Comparison of ENCODE assay signal across 8 mouse cellular contexts in genomic region chrX:11807253-11807882, GRCm38 (mm10).
A peak's percentile ranks its signal among the peaks of the same experiment; 100 is the strongest.
DNase-seq lines count a peak whose midpoint lies in the region; ATAC-seq and TF ChIP-seq lines count a peak whose summit lies in the region.

No protein-coding gene starts in this region.

- DNase-seq in hindbrain, embryonic 11.5 days (ENCODE audit: low spot score): peak; percentile 64
- DNase-seq in layer of hippocampus, postnatal 25 days (ENCODE audit: extremely low spot score in 1 of 2, low spot score in 1 of 2): peak; percentile 25 to 46
- peak; percentile 58 for DNase-seq in right cerebral cortex, postnatal 4 days
- DNase-seq in c-Kit-positive CD71-positive TER-119-positive erythroid progenitor cells, embryonic 14.5 days (ENCODE audit: low spot score): no peak

- no peaks in the 10 kb centered on the region for H3K27me3 ChIP-seq in C2C12 (ENCODE audit: control insufficient read depth, insufficient read depth, insufficient read length)
- H3K27me3 ChIP-seq in E14TG2a.4 (ENCODE audit: insufficient read depth, low read length): peaks cover 59% of the 10 kb centered on the region
- H3K27me3 ChIP-seq in embryonic facial prominence, embryonic 12.5 days: peaks cover 63% of the 10 kb centered on the region
- peaks cover 32% of the 10 kb centered on the region for H3K27me3 ChIP-seq in hindbrain, embryonic 11.5 days (ENCODE audit: control insufficient read depth, insufficient read depth, low read length)

- H3K4me2 ChIP-seq in embryonic facial prominence, embryonic 12.5 days (replicated peaks): peak overlapping the region; percentile 59
- peak overlapping the region; percentile 57 for H3K4me2 ChIP-seq in hindbrain, embryonic 11.5 days (replicated peaks; ENCODE audit: low read depth, low read length)

- peak overlapping the region; percentile 10 for H3ac ChIP-seq in C2C12 (ENCODE audit: control insufficient read depth, insufficient read length, low read depth)

- TF ChIP-seq CTCF in C2C12 (IDR thresholded peaks at IDR 0.05; ENCODE audit: control insufficient read depth, insufficient read depth, insufficient read length): no peak
- no peak for TF ChIP-seq CTCF in E14TG2a.4 (conservative IDR thresholded peaks at IDR 0.05; ENCODE audit: low read length)

- H3K4me3 ChIP-seq in C2C12 (ENCODE audit: insufficient read depth, poor library complexity, severe bottlenecking) (no peak overlapping the region), E14TG2a.4 (replicated peaks; ENCODE audit: low read length) (peak overlapping the region; percentile 71)
- H3K4me3 ChIP-seq in embryonic facial prominence, embryonic 12.5 days: peak overlapping the region; percentile 33
- peak overlapping the region; percentile 31 for H3K4me3 ChIP-seq in hindbrain, embryonic 11.5 days (ENCODE audit: low read depth, low read length)

- H3K79me2 ChIP-seq in C2C12 (ENCODE audit: control insufficient read depth, insufficient read depth): no peaks in the 10 kb centered on the region

- no peaks in the 10 kb centered on the region for H3K79me3 ChIP-seq in C2C12 (ENCODE audit: low read depth)

- H3K4me1 ChIP-seq in E14TG2a.4 (replicated peaks; ENCODE audit: low read depth, low read length): peaks cover 32% of the 10 kb centered on the region
- H3K4me1 ChIP-seq in embryonic facial prominence, embryonic 12.5 days: peaks cover 4% of the 10 kb centered on the region; the same call in 1 of the 2 replicates
- H3K4me1 ChIP-seq in hindbrain, embryonic 11.5 days (replicated peaks; ENCODE audit: control insufficient read depth, insufficient read depth, low read length): no peaks in the 10 kb centered on the region; the same call in none of the 2 replicates

- H3K9ac ChIP-seq in embryonic facial prominence, embryonic 12.5 days: peak overlapping the region; percentile 48
- H3K9ac ChIP-seq in hindbrain, embryonic 11.5 days (ENCODE audit: low read depth, low read length): peak overlapping the region; percentile 53; the same call in 1 of the 2 replicates

- 0 out of 2 replicates have a peak, but pooled peaks have one; percentile 32 for ATAC-seq in embryonic facial prominence, embryonic 12.5 days (ENCODE audit: insufficient number of reproducible peaks, insufficient read depth, low FRiP score, low TSS enrichment)
- ATAC-seq in hindbrain, embryonic 11.5 days (ENCODE audit: low FRiP score): peak; percentile 88
- ATAC-seq in megakaryocyte, adult 5-6 weeks (ENCODE audit: poor library complexity, severe bottlenecking): 0 out of 2 replicates have a peak, but pooled peaks have one; percentile 18

- WGBS in embryonic facial prominence, embryonic 12.5 days: 6% methylated on average over 58 of the region's 71 CpGs
- WGBS in hindbrain, embryonic 11.5 days: 6% methylated on average over 40 of the region's 71 CpGs

- no peaks in the 10 kb centered on the region for H3K36me3 ChIP-seq in C2C12 (ENCODE audit: control insufficient read depth, insufficient read depth)
- no peaks in the 10 kb centered on the region for H3K36me3 ChIP-seq in E14TG2a.4 (ENCODE audit: insufficient read depth, low read length)
- H3K36me3 ChIP-seq in embryonic facial prominence, embryonic 12.5 days: no peaks in the 10 kb centered on the region
- no peaks in the 10 kb centered on the region for H3K36me3 ChIP-seq in hindbrain, embryonic 11.5 days (ENCODE audit: control insufficient read depth, insufficient read depth, low read length)

- peak overlapping the region; percentile 41; the same call in 1 of the 2 replicates for H3K27ac ChIP-seq in embryonic facial prominence, embryonic 12.5 days
- peak overlapping the region; percentile 77 for H3K27ac ChIP-seq in hindbrain, embryonic 11.5 days (ENCODE audit: low read depth, low read length)

- H3K9me3 ChIP-seq in E14TG2a.4 (ENCODE audit: low read length): peaks cover 5% of the 10 kb centered on the region
- H3K9me3 ChIP-seq in embryonic facial prominence, embryonic 12.5 days: no peaks in the 10 kb centered on the region
- H3K9me3 ChIP-seq in hindbrain, embryonic 11.5 days (ENCODE audit: control insufficient read depth, low read length): no peaks in the 10 kb centered on the region

TF ChIP-seq in C2C12, 6 proteins besides CTCF, POLR2A, EP300 and RAD21:
- TF ChIP-seq MYOD1 (IDR thresholded peaks at IDR 0.05; ENCODE audit: control insufficient read depth, insufficient read length, low read depth) (no peak), USF1 (IDR thresholded peaks at IDR 0.05; ENCODE audit: low read depth) (no peak), FOSL1 (IDR thresholded peaks at IDR 0.05; ENCODE audit: insufficient read depth, low read length, poor library complexity, severe bottlenecking) (no peak), CEBPB (IDR thresholded peaks at IDR 0.05; ENCODE audit: low read depth) (no peak), MYOG (IDR thresholded peaks at IDR 0.05; ENCODE audit: control insufficient read depth, extremely low read depth, insufficient read length) (no peak), MAX (IDR thresholded peaks at IDR 0.05) (no peak)
TF ChIP-seq in C2C12: peak in this region for 0.

Comparison
In these comparisons a context has a peak if more than half of its experiments do, and no peak if none do; other contexts are left out.
1. ATAC-seq: peak in every context shown above with its lines; median percentile 88 in hindbrain, embryonic 11.5 days; 32 in embryonic facial prominence, embryonic 12.5 days; 18 in megakaryocyte, adult 5-6 weeks.